Mouse (Mus musculus): ENCODE measurements around the gene Scarb1.

Scarb1 gene

GRCm38 (mm10) chr5:125332333-125332732 lies 8.6 kb downstream of the Scarb1 start:
- no peak for DNase-seq (ENCODE audit: low read depth in 1 of 2, low spot score in 2 of 2)

GRCm38 (mm10) chr5:125331811-125332210 lies 9.1 kb downstream of the Scarb1 start:
- no peak for DNase-seq (ENCODE audit: low read depth in 1 of 2, low spot score in 2 of 2)

GRCm38 (mm10) chr5:125331094-125331493 lies 9.8 kb downstream of the Scarb1 start:
- DNase-seq (ENCODE audit: low read depth in 1 of 2, low spot score in 2 of 2), result no peak

- DNase-seq (ENCODE audit: low read depth in 1 of 2, low spot score in 2 of 2), result no peak
Measured at GRCm38 (mm10) chr5:125330656-125331055, 10.2 kb downstream of the Scarb1 start.

GRCm38 (mm10) chr5:125330191-125330590 lies 10.7 kb downstream of the Scarb1 start:
- DNase-seq (ENCODE audit: low read depth in 1 of 2, low spot score in 2 of 2), result no peak

- no peak for DNase-seq (ENCODE audit: low read depth in 1 of 2, low spot score in 2 of 2)
Measured at GRCm38 (mm10) chr5:125327596-125328385, 13.1 kb downstream of the Scarb1 start.

- no peak for DNase-seq (ENCODE audit: low read depth in 1 of 2, low spot score in 2 of 2)
Measured at GRCm38 (mm10) chr5:125326351-125326750, 14.5 kb downstream of the Scarb1 start.

GRCm38 (mm10) chr5:125325931-125326330 lies 15.0 kb downstream of the Scarb1 start:
- DNase-seq (ENCODE audit: low read depth in 1 of 2, low spot score in 2 of 2), result no peak

- DNase-seq (ENCODE audit: low read depth in 1 of 2, low spot score in 2 of 2), result no peak
Measured at GRCm38 (mm10) chr5:125325285-125325684, 15.6 kb downstream of the Scarb1 start.

- DNase-seq (ENCODE audit: low read depth in 1 of 2, low spot score in 2 of 2), result no peak
Measured at GRCm38 (mm10) chr5:125323939-125324480, 16.9 kb downstream of the Scarb1 start.

GRCm38 (mm10) chr5:125323128-125323527 lies 17.8 kb downstream of the Scarb1 start:
- no peak for DNase-seq (ENCODE audit: low read depth in 1 of 2, low spot score in 2 of 2)

GRCm38 (mm10) chr5:125321836-125322235 lies 19.1 kb downstream of the Scarb1 start:
- no peak for DNase-seq (ENCODE audit: low read depth in 1 of 2, low spot score in 2 of 2)

GRCm38 (mm10) chr5:125319057-125319800 lies 21.7 kb downstream of the Scarb1 start:
- no peak for DNase-seq (ENCODE audit: low read depth in 1 of 2, low spot score in 2 of 2)

- DNase-seq (ENCODE audit: low read depth in 1 of 2, low spot score in 2 of 2), result no peak
Measured at GRCm38 (mm10) chr5:125317953-125318352, 22.9 kb downstream of the Scarb1 start.

- DNase-seq (ENCODE audit: low read depth in 1 of 2, low spot score in 2 of 2), result no peak
Measured at GRCm38 (mm10) chr5:125317296-125317695, 23.6 kb downstream of the Scarb1 start.

- DNase-seq (ENCODE audit: low read depth in 1 of 2, low spot score in 2 of 2), result no peak
Measured at GRCm38 (mm10) chr5:125316771-125317170, 24.1 kb downstream of the Scarb1 start.

GRCm38 (mm10) chr5:125315110-125315509 lies 25.8 kb downstream of the Scarb1 start:
- no peak for DNase-seq (ENCODE audit: low read depth in 1 of 2, low spot score in 2 of 2)

- no peak for DNase-seq (ENCODE audit: low read depth in 1 of 2, low spot score in 2 of 2)
Measured at GRCm38 (mm10) chr5:125313991-125314390, 26.9 kb downstream of the Scarb1 start.

- no peak for DNase-seq (ENCODE audit: low read depth in 1 of 2, low spot score in 2 of 2)
Measured at GRCm38 (mm10) chr5:125312970-125313597, 27.8 kb downstream of the Scarb1 start.

GRCm38 (mm10) chr5:125310986-125311385 lies 29.9 kb downstream of the Scarb1 start:
- no peak for DNase-seq (ENCODE audit: low read depth in 1 of 2, low spot score in 2 of 2)

- DNase-seq (ENCODE audit: low read depth in 1 of 2, low spot score in 2 of 2), result no peak
Measured at GRCm38 (mm10) chr5:125309193-125309592, 31.7 kb downstream of the Scarb1 start.

GRCm38 (mm10) chr5:125306824-125307223 lies 34.1 kb downstream of the Scarb1 start:
- DNase-seq (ENCODE audit: low read depth in 1 of 2, low spot score in 2 of 2), result no peak
